Mouse (Mus musculus): ENCODE results near the gene Ntn5. TPM values are rescaled to one million over a fixed set of nuclear protein-coding genes. Genes with fewer than 3 reads are reported as not detected.

Gene Ntn5
- 1.3 and 1.4 TPM in 2 replicates for total RNA-seq (2014; rRNA removed)
- 0.37 and 0.73 TPM in 2 replicates for polyA plus RNA-seq (2015; fragmentation: Nextera tagmentation; extraction: Ambion mirVana)

DNA sequence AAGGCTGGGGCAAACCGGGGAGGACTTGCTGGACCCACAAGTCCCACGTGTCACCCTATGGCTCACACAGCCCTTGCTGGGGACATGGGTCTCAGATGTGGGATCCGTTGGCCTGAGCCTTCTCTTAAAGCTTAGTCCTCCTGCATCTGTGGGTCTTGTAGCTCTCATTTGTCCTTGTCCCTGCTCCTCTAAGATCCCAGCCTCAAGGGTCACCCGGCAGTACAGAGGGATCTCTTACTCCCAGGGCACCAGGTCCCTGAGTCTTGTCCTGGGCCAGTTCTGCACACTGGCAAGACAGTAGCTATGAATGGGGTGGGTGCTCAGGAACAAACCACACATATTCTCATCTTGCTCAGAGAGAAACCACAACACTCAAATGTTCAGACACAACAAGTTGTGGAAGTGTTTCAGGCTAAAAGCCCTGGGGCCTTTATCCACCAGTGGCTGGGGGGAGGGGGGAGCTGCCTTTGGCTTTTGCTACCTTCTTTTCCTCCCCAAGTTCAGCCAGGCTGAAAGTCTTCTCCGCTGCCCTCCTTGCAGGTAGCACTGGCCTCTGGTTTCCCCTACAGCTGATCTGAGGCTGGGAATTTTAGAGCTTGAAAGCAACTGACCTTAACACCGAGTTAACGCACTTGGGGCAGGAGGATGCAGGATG, at the start of gene Ntn5:
Gene Ntn5, plus strand, starts transcription at position 627 of the 655 bp plus-strand sequence.
- TF ChIP-seq CTCF (IDR thresholded peaks at IDR 0.05), result no peak
- no peak within 1 kb of the TSS for H3K27ac ChIP-seq (ENCODE audit: low read depth, low read length)
- 83% methylated on average over 7 of the region's 7 CpGs for WGBS

DNA sequence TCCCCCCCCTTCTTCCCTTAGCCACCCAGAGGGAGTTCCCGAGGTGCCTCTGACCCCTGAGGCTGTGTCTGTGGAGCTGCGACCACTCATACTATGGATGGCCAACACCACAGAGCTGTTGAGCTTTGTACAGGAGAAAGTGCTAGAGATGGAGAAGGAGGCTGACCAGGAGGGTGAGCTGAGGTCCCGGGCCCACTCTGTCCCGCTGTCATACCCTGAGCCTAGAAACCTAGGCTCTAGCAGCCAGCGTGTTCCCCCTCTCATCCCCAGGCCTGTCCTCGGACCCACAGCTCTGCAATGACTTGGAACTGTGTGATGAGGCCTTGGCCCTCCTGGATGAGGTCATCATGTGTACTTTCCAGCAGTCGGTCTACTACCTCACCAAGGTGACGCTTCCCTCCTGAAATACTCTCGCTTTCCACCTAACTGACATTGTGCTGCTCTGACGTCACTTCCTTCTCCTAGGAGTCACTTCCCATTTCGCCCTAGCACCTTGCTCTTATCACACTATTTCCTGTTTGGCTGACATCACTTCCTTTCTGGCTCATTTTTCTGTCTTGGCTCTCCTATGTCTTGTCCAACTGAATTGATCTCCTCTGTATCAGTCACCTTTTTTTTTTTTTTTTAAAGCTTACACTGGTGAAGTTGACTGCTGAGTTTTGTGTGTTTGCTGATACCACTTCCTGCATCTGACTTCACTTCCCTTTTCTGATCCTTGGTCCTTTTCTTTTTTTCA, 48.7 kb upstream of the Ntn5 start:
- Histone ChIP-seq H3K4me3 (ENCODE audit: low read depth, low read length) (no peak overlapping the region), H3K36me3 (ENCODE audit: insufficient read depth, low read length) (peaks cover 17% of the 10 kb centered on the region; the same call in 1 of the 2 replicates), H3K27me3 (ENCODE audit: insufficient read depth, low read length) (no peaks in the 10 kb centered on the region), H3K27ac (ENCODE audit: low read depth, low read length) (no peak overlapping the region), H3K9ac (replicated peaks; ENCODE audit: low read length, poor library complexity, severe bottlenecking) (no peak overlapping the region), H3K4me2 (ENCODE audit: low read depth, low read length, poor library complexity, severe bottlenecking) (no peak overlapping the region), H3K9me3 (ENCODE audit: low read length) (no peaks in the 10 kb centered on the region), H3K4me1 (ENCODE audit: insufficient read depth, low read length) (peaks cover 5% of the 10 kb centered on the region; the same call in 1 of the 2 replicates)
- no peak for TF ChIP-seq CTCF (IDR thresholded peaks at IDR 0.05)
- ATAC-seq (ENCODE audit: low FRiP score) (no peak), DNase-seq (ENCODE audit: low spot score) (no peak)
- WGBS, result 90% methylated on average over 11 of the region's 11 CpGs

More for the DNA sequence above, at the start of gene Ntn5:
- H3K27me3 ChIP-seq (ENCODE audit: insufficient read depth, low read length), result no peaks in the 10 kb centered on the region
- H3K4me2 ChIP-seq (ENCODE audit: low read depth, low read length, poor library complexity, severe bottlenecking), result no peak within 1 kb of the TSS
- ATAC-seq (ENCODE audit: low FRiP score) (no peak), DNase-seq (ENCODE audit: low spot score) (no peak)
- H3K36me3 ChIP-seq (ENCODE audit: insufficient read depth, low read length), result no peaks in the 10 kb centered on the region
- no peak within 1 kb of the TSS for H3K4me3 ChIP-seq (ENCODE audit: low read depth, low read length)
- H3K4me1 ChIP-seq (ENCODE audit: insufficient read depth, low read length), result no peaks in the 10 kb centered on the region
- H3K9ac ChIP-seq (replicated peaks; ENCODE audit: low read length, poor library complexity, severe bottlenecking), result peak within 1 kb of the TSS; percentile 24; the same call in 1 of the 2 replicates
- no peaks in the 10 kb centered on the region for H3K9me3 ChIP-seq (ENCODE audit: low read length)

GRCm38 (mm10) chr7:45635711-45636688, 47.8 kb upstream of the Ntn5 start:
- Histone ChIP-seq H3K36me3 (ENCODE audit: insufficient read depth, low read length) (peaks cover 17% of the 10 kb centered on the region; the same call in 1 of the 2 replicates), H3K27me3 (ENCODE audit: insufficient read depth, low read length) (no peaks in the 10 kb centered on the region), H3K4me3 (ENCODE audit: low read depth, low read length) (no peak overlapping the region), H3K27ac (ENCODE audit: low read depth, low read length) (no peak overlapping the region), H3K9me3 (ENCODE audit: low read length) (no peaks in the 10 kb centered on the region), H3K9ac (replicated peaks; ENCODE audit: low read length, poor library complexity, severe bottlenecking) (no peak overlapping the region), H3K4me2 (ENCODE audit: low read depth, low read length, poor library complexity, severe bottlenecking) (no peak overlapping the region), H3K4me1 (ENCODE audit: insufficient read depth, low read length) (peaks cover 5% of the 10 kb centered on the region; the same call in 1 of the 2 replicates)
- no peak for DNase-seq (ENCODE audit: low spot score)
- ATAC-seq (ENCODE audit: low FRiP score), result no peak
- TF ChIP-seq CTCF (IDR thresholded peaks at IDR 0.05), result no peak
- WGBS, result 84% methylated on average over 15 of the region's 15 CpGs

GRCm38 (mm10) chr7:45637710-45638109, 46.1 kb upstream of the Ntn5 start:
- Histone ChIP-seq H3K9ac (replicated peaks; ENCODE audit: low read length, poor library complexity, severe bottlenecking) (no peak overlapping the region), H3K4me2 (ENCODE audit: low read depth, low read length, poor library complexity, severe bottlenecking) (no peak overlapping the region; the same call in 1 of the 2 replicates), H3K9me3 (ENCODE audit: low read length) (no peaks in the 10 kb centered on the region), H3K36me3 (ENCODE audit: insufficient read depth, low read length) (peaks cover 17% of the 10 kb centered on the region; the same call in 1 of the 2 replicates), H3K4me1 (ENCODE audit: insufficient read depth, low read length) (peaks cover 7% of the 10 kb centered on the region; the same call in 1 of the 2 replicates), H3K27me3 (ENCODE audit: insufficient read depth, low read length) (no peaks in the 10 kb centered on the region), H3K27ac (ENCODE audit: low read depth, low read length) (no peak overlapping the region), H3K4me3 (ENCODE audit: low read depth, low read length) (no peak overlapping the region)
- WGBS, result 89% methylated on average over 6 of the region's 6 CpGs
- TF ChIP-seq CTCF (IDR thresholded peaks at IDR 0.05), result no peak
- DNase-seq (ENCODE audit: low spot score) (no peak), ATAC-seq (ENCODE audit: low FRiP score) (no peak)

DNA sequence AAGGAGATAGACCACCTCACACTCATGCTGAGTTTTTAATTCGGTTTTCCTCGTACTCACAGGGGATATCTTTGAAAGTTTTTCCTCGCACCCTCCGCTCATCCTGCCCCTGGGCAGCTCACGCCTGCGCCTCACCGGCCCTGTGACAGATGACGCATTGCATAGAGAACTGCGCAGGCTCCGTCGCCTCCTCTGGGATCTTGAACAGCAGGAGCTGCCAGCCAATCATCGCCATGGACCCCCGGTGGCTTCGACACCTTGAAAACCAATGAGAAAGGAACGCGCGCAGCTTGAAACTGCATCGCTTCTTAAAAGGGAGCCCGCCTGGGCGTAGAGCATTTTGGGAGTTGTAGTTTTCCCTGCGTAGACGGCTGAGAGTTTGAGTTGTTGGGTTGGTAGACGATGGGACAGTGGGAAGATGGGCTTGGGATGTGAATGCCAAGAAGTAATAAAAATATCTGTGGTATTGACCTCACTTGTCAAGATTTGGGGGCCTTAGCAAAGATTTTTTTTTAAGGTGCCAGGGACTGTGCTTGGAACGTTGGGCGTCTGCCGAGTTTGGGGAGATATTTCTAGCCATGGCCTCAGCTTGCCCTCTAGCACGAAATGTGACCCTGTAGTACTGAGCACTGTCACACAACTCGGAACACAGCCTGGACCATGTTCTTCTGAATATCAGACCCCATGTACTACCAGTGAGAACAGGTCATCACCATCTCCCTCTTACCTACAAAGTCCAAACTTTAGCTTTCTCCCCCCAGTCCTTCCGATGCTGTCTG, 45.0 kb upstream of the Ntn5 start:
- H3K4me3 ChIP-seq (ENCODE audit: low read depth, low read length), result peak overlapping the region; percentile 29; the same call in 1 of the 2 replicates
- DNase-seq (ENCODE audit: low spot score) (peak; percentile 99), ATAC-seq (ENCODE audit: low FRiP score) (peak; percentile 86)
- WGBS, result 21% methylated on average over 29 of the region's 29 CpGs
- peaks cover 11% of the 10 kb centered on the region; the same call in 1 of the 2 replicates for H3K4me1 ChIP-seq (ENCODE audit: insufficient read depth, low read length)
- H3K27me3 ChIP-seq (ENCODE audit: insufficient read depth, low read length), result no peaks in the 10 kb centered on the region
- H3K36me3 ChIP-seq (ENCODE audit: insufficient read depth, low read length), result peaks cover 17% of the 10 kb centered on the region; the same call in 1 of the 2 replicates
- TF ChIP-seq CTCF (IDR thresholded peaks at IDR 0.05), result no peak
- H3K27ac ChIP-seq (ENCODE audit: low read depth, low read length), result peak overlapping the region; percentile 38; the same call in 1 of the 2 replicates
- peak overlapping the region; percentile 49 for H3K4me2 ChIP-seq (ENCODE audit: low read depth, low read length, poor library complexity, severe bottlenecking)
- H3K9me3 ChIP-seq (ENCODE audit: low read length), result no peaks in the 10 kb centered on the region
- peak overlapping the region; percentile 14; the same call in 1 of the 2 replicates for H3K9ac ChIP-seq (replicated peaks; ENCODE audit: low read length, poor library complexity, severe bottlenecking)
